Mouse (Mus musculus) embryonic facial prominence, embryonic 14.5 days (tissue): ENCODE results near the gene Col5a3. TPM values are rescaled to one million over a fixed set of nuclear protein-coding genes. Genes with fewer than 3 reads are reported as not detected.
A peak's percentile ranks its signal among the peaks of the same experiment; 100 is the strongest.

ENCODE experiments used
- ATAC-seq: fragments of 200-750 bp; cut with Nextera tagmentation; 2 replicates; pipeline ENCODE4 v1.8.0; 2017; ENCODE audit warnings: low read depth, moderate number of reproducible peaks, moderate TSS enrichment
- DNase-seq: peaks from one replicate; pipeline ENCODE4 v3.0.0-alpha.2; 2015; ENCODE audit warnings: low spot score
- H3K27ac ChIP-seq: fragments of 300-500 bp; sonication (generic); replicated peaks from 2 replicates; pipeline ENCODE4 v1.5.1; 2014; ENCODE audit warnings: low read depth, mild to moderate bottlenecking, low read length, moderate library complexity
- H3K27me3 ChIP-seq: fragments of 300-500 bp; sonication (generic); replicated peaks from 2 replicates; pipeline ENCODE4 v1.6.1; 2014; ENCODE audit warnings: low read length; ENCODE audit not compliant: control insufficient read depth, insufficient read depth
- H3K36me3 ChIP-seq: fragments of 300-500 bp; sonication (generic); 2 replicates; pipeline ENCODE4 v1.6.1; 2014; ENCODE audit warnings: low read length, mixed read lengths; ENCODE audit not compliant: control insufficient read depth, insufficient read depth
- H3K4me1 ChIP-seq: fragments of 300-500 bp; sonication (generic); 2 replicates; pipeline ENCODE4 v1.6.1; 2014; ENCODE audit warnings: antibody characterized with exemption, low read length; ENCODE audit not compliant: control insufficient read depth, insufficient read depth
- H3K4me2 ChIP-seq: fragments of 300-500 bp; sonication (generic); 2 replicates; pipeline ENCODE4 v1.6.1; 2014; ENCODE audit warnings: low read depth, mild to moderate bottlenecking, low read length, moderate library complexity, mixed read lengths
- H3K4me3 ChIP-seq: fragments of 300-500 bp; sonication (generic); 2 replicates; pipeline ENCODE4 v1.5.1; 2014; ENCODE audit warnings: low read depth, mild to moderate bottlenecking, low read length
- H3K9ac ChIP-seq: fragments of 300-500 bp; sonication (generic); 2 replicates; pipeline ENCODE4 v1.6.1; 2014; ENCODE audit warnings: low read depth, mild to moderate bottlenecking, low read length, moderate library complexity, mixed read lengths
- H3K9me3 ChIP-seq: fragments of 300-500 bp; sonication (generic); 2 replicates; pipeline ENCODE4 v1.6.1; 2016; ENCODE audit warnings: low read length; ENCODE audit not compliant: control insufficient read depth
- WGBS: fragments of 180-500 bp; shearing (Covaris S2); extraction: QIAGEN DNeasy Blood & Tissue Kit; methylation state at CpG from one replicate; pipeline ENCODE4 v1.1.7; 2014; 5-methylcytosine and 5-hydroxymethylcytosine counted together
- polyA plus RNA-seq: library from polyadenylated mRNA; unstranded; fragments of >200 nt; fragmentation: Nextera tagmentation; extraction: Ambion mirVana; gene quantifications from 2 replicates; pipeline ENCODE4 v1.2.1, GENCODE M21; 2014

Gene Col5a3
- polyA plus RNA-seq, 1 experiment from 2014 or later: 13.2 TPM

- Histone ChIP-seq H3K27ac (no peak overlapping the region), H3K9me3 (no peaks in the 10 kb centered on the region), H3K4me2 (no peak overlapping the region), H3K36me3 (no peaks in the 10 kb centered on the region), H3K9ac (no peak overlapping the region), H3K4me3 (no peak overlapping the region), H3K4me1 (no peaks in the 10 kb centered on the region), H3K27me3 (no peaks in the 10 kb centered on the region)
- DNase-seq (peak; percentile 80), ATAC-seq (peak; percentile 57; the same call in 1 of the 2 replicates)
- WGBS: 53% methylated on average over 11 of the region's 12 CpGs
Observed at GRCm38 (mm10) chr9:20760813-20761212, 54.1 kb downstream of the Col5a3 start.

- no peaks in the 10 kb centered on the region for H3K36me3 ChIP-seq
- no peaks in the 10 kb centered on the region for H3K27me3 ChIP-seq
- H3K4me2 ChIP-seq: no peak overlapping the region
- no peak overlapping the region for H3K27ac ChIP-seq
- no peaks in the 10 kb centered on the region for H3K4me1 ChIP-seq
- 88% methylated on average over 6 of the region's 6 CpGs for WGBS
- no peak overlapping the region for H3K9ac ChIP-seq
- ATAC-seq (no peak), DNase-seq (no peak)
- no peaks in the 10 kb centered on the region for H3K9me3 ChIP-seq
- no peak overlapping the region for H3K4me3 ChIP-seq
Observed at GRCm38 (mm10) chr9:20758896-20759295, 56.0 kb downstream of the Col5a3 start.

GRCm38 (mm10) chr9:20758243-20758642, 56.6 kb downstream of the Col5a3 start:
- Histone ChIP-seq H3K4me2 (no peak overlapping the region), H3K9me3 (no peaks in the 10 kb centered on the region), H3K4me1 (no peaks in the 10 kb centered on the region), H3K9ac (no peak overlapping the region), H3K4me3 (no peak overlapping the region), H3K27ac (no peak overlapping the region), H3K27me3 (no peaks in the 10 kb centered on the region), H3K36me3 (no peaks in the 10 kb centered on the region)
- ATAC-seq: no peak
- no peak for DNase-seq
- WGBS: 68% methylated on average over 2 of the region's 2 CpGs

GRCm38 (mm10) chr9:20757087-20757955, 57.5 kb downstream of the Col5a3 start:
- ATAC-seq (no peak), DNase-seq (peak; percentile 54)
- Histone ChIP-seq H3K36me3 (no peaks in the 10 kb centered on the region), H3K27ac (no peak overlapping the region), H3K4me3 (no peak overlapping the region), H3K4me1 (no peaks in the 10 kb centered on the region), H3K4me2 (no peak overlapping the region), H3K9ac (no peak overlapping the region), H3K9me3 (no peaks in the 10 kb centered on the region), H3K27me3 (no peaks in the 10 kb centered on the region)
- WGBS: 57% methylated on average over 6 of the region's 6 CpGs

GRCm38 (mm10) chr9:20756081-20756700, 58.7 kb downstream of the Col5a3 start:
- Histone ChIP-seq H3K4me1 (no peaks in the 10 kb centered on the region), H3K9ac (no peak overlapping the region), H3K4me2 (no peak overlapping the region), H3K4me3 (no peak overlapping the region), H3K27ac (no peak overlapping the region), H3K36me3 (no peaks in the 10 kb centered on the region), H3K27me3 (no peaks in the 10 kb centered on the region), H3K9me3 (no peaks in the 10 kb centered on the region)
- WGBS: 85% methylated on average over 4 of the region's 4 CpGs
- DNase-seq: no peak
- ATAC-seq: no peak

GRCm38 (mm10) chr9:20754335-20754734, 60.5 kb downstream of the Col5a3 start:
- no peak overlapping the region for H3K27ac ChIP-seq
- H3K4me1 ChIP-seq: no peaks in the 10 kb centered on the region
- H3K4me2 ChIP-seq: no peak overlapping the region
- DNase-seq (no peak), ATAC-seq (no peak)
- no peaks in the 10 kb centered on the region for H3K27me3 ChIP-seq
- WGBS: 80% methylated on average over 2 of the region's 2 CpGs
- no peak overlapping the region for H3K9ac ChIP-seq
- H3K9me3 ChIP-seq: no peaks in the 10 kb centered on the region
- no peak overlapping the region for H3K4me3 ChIP-seq
- no peaks in the 10 kb centered on the region for H3K36me3 ChIP-seq

GRCm38 (mm10) chr9:20751477-20752029, 63.3 kb downstream of the Col5a3 start:
- peak; percentile 24 for DNase-seq
- WGBS: 51% methylated on average over 6 of the region's 6 CpGs

GRCm38 (mm10) chr9:20749213-20749612, 65.7 kb downstream of the Col5a3 start:
- no peak for ATAC-seq
- 69% methylated on average over 5 of the region's 5 CpGs for WGBS
- DNase-seq: no peak

More at GRCm38 (mm10) chr9:20751477-20752029, 63.3 kb downstream of the Col5a3 start:
- Histone ChIP-seq H3K9me3 (no peaks in the 10 kb centered on the region), H3K27me3 (peaks cover 5% of the 10 kb centered on the region), H3K27ac (no peak overlapping the region), H3K9ac (no peak overlapping the region), H3K4me2 (no peak overlapping the region), H3K4me3 (no peak overlapping the region), H3K4me1 (no peaks in the 10 kb centered on the region), H3K36me3 (no peaks in the 10 kb centered on the region)
- ATAC-seq: no peak

More at GRCm38 (mm10) chr9:20749213-20749612, 65.7 kb downstream of the Col5a3 start:
- no peak overlapping the region for H3K4me3 ChIP-seq
- peaks cover 28% of the 10 kb centered on the region for H3K27me3 ChIP-seq
- H3K9me3 ChIP-seq: no peaks in the 10 kb centered on the region
- H3K36me3 ChIP-seq: no peaks in the 10 kb centered on the region
- no peak overlapping the region for H3K27ac ChIP-seq
- H3K4me2 ChIP-seq: no peak overlapping the region
- peaks cover 2% of the 10 kb centered on the region; the same call in 1 of the 2 replicates for H3K4me1 ChIP-seq
- no peak overlapping the region for H3K9ac ChIP-seq
